Mouse (Mus musculus) megakaryocyte, embryonic 14.5 days (primary cell): ENCODE results near the gene Sost.

ENCODE experiments used
- FLI1 ChIP-seq: IDR thresholded peaks from 2 replicates; pipeline ENCODE4 v1.6.1; 2012; ENCODE audit warnings: low read length, inconsistent platforms, mixed read lengths
- GATA1 ChIP-seq: IDR thresholded peaks from 3 replicates; pipeline ENCODE4 v1.6.1; 2012; ENCODE audit warnings: mixed read lengths, low read length, inconsistent platforms, borderline replicate concordance

DNA sequence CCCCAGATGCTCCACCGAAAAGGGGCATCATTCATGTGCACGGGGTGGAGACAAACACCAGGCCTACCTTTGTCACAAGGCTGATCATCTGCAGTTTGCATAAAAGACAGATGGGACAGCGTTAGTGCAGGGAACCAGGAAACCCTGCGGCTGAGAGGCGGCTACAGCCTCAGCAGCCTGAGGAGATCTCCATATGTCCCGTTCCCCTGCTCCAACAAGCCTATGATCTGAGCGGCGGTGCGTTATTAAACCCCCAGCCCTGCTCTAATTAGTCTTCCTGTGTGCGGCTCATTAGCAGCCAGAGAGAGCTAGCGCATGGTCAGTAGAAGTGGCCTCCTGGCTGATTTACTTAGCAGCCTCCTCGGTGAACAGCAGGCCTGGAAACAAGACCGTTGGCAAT lies 43.3 kb upstream of the Sost start:
- TF ChIP-seq GATA1 (no peak), FLI1 (0 out of 2 replicates have a peak, but pooled peaks have one; percentile 8)
